Mouse (Mus musculus): ENCODE measurements around the gene Rpl18a. TPM values are rescaled to one million over a fixed set of nuclear protein-coding genes. Genes with fewer than 3 reads are reported as not detected.

Gene Rpl18a
- polyA plus RNA-seq, 1 experiment from 2014 or later: 2,767 TPM

- Histone ChIP-seq H3K9ac (no peak overlapping the region), H3K27ac (0 out of 2 replicates have a peak overlapping the region, but pooled peaks have one; percentile 79), H3K27me3 (no peaks in the 10 kb centered on the region; the same call in 1 of the 2 replicates), H3K36me3 (no peaks in the 10 kb centered on the region), H3K4me1 (peaks cover 16% of the 10 kb centered on the region), H3K9me3 (replicated peaks) (no peaks in the 10 kb centered on the region), H3K4me3 (no peak overlapping the region), H3K4me2 (replicated peaks) (no peak overlapping the region)
- ATAC-seq (ENCODE audit: low FRiP score): no peak
- WGBS: 90% methylated on average over 13 of the region's 13 CpGs
These were observed 22.8 kb downstream of the Rpl18a start for GRCm38 (mm10) chr8:70874441-70874840.

- Histone ChIP-seq H3K4me2 (replicated peaks) (peak within 1 kb of the TSS; percentile 91), H3K27me3 (no peaks in the 10 kb centered on the region), H3K4me3 (peak within 1 kb of the TSS; percentile 91), H3K27ac (peak within 1 kb of the TSS; percentile 79), H3K36me3 (peaks cover 2% of the 10 kb centered on the region; the same call in 1 of the 2 replicates), H3K9me3 (replicated peaks) (no peaks in the 10 kb centered on the region), H3K9ac (peak within 1 kb of the TSS; percentile 85), H3K4me1 (peaks cover 25% of the 10 kb centered on the region)
- ATAC-seq (ENCODE audit: low FRiP score): peak; percentile 88
- WGBS: under 1% methylated on average over 46 of the region's 46 CpGs
These were observed 23.7 kb downstream of the Rpl18a start, which contains the start of gene Ccdc124 for GRCm38 (mm10) chr8:70873364-70873985. Gene Ccdc124 (minus strand): TSS chr8:70873935.

- peak overlapping the region; percentile 91 for H3K4me3 ChIP-seq
- no peaks in the 10 kb centered on the region for H3K27me3 ChIP-seq
- H3K36me3 ChIP-seq: peaks cover 9% of the 10 kb centered on the region
- no peaks in the 10 kb centered on the region for H3K9me3 ChIP-seq (replicated peaks)
- ATAC-seq (ENCODE audit: low FRiP score): no peak
- peak overlapping the region; percentile 79 for H3K27ac ChIP-seq
- H3K9ac ChIP-seq: peak overlapping the region; percentile 85
- peak overlapping the region; percentile 91 for H3K4me2 ChIP-seq (replicated peaks)
- 5% methylated on average over 31 of the region's 31 CpGs for WGBS
- H3K4me1 ChIP-seq: peaks cover 31% of the 10 kb centered on the region
These were observed 24.4 kb downstream of the Rpl18a start for GRCm38 (mm10) chr8:70872643-70873363.

GRCm38 (mm10) chr8:70871195-70871807, 25.9 kb downstream of the Rpl18a start:
- Histone ChIP-seq H3K9me3 (replicated peaks) (no peaks in the 10 kb centered on the region), H3K27ac (no peak overlapping the region), H3K27me3 (no peaks in the 10 kb centered on the region), H3K9ac (0 out of 2 replicates have a peak overlapping the region, but pooled peaks have one; percentile 3), H3K4me2 (replicated peaks) (no peak overlapping the region), H3K4me1 (peaks cover 40% of the 10 kb centered on the region), H3K4me3 (no peak overlapping the region), H3K36me3 (peaks cover 11% of the 10 kb centered on the region)
- ATAC-seq (ENCODE audit: low FRiP score): no peak
- WGBS: 89% methylated on average over 5 of the region's 5 CpGs

- H3K4me2 ChIP-seq (replicated peaks): 0 out of 2 replicates have a peak overlapping the region, but pooled peaks have one; percentile 43
- H3K36me3 ChIP-seq: peaks cover 11% of the 10 kb centered on the region
- no peaks in the 10 kb centered on the region for H3K9me3 ChIP-seq (replicated peaks)
- H3K4me3 ChIP-seq: no peak overlapping the region
- H3K27me3 ChIP-seq: no peaks in the 10 kb centered on the region
- H3K27ac ChIP-seq: peak overlapping the region; percentile 81
- ATAC-seq (ENCODE audit: low FRiP score): peak; percentile 11; the same call in 1 of the 2 replicates
- 0 out of 2 replicates have a peak overlapping the region, but pooled peaks have one; percentile 53 for H3K9ac ChIP-seq
- 50% methylated on average over 16 of the region's 16 CpGs for WGBS
- H3K4me1 ChIP-seq: peaks cover 49% of the 10 kb centered on the region
These were observed 27.6 kb downstream of the Rpl18a start for GRCm38 (mm10) chr8:70869601-70870041.

- H3K4me3 ChIP-seq: 0 out of 2 replicates have a peak overlapping the region, but pooled peaks have one; percentile 10
- H3K9me3 ChIP-seq (replicated peaks): no peaks in the 10 kb centered on the region
- peaks cover 11% of the 10 kb centered on the region for H3K36me3 ChIP-seq
- H3K27ac ChIP-seq: peak overlapping the region; percentile 81
- H3K4me2 ChIP-seq (replicated peaks): peak overlapping the region; percentile 43; the same call in 1 of the 2 replicates
- peak overlapping the region; percentile 53 for H3K9ac ChIP-seq
- H3K27me3 ChIP-seq: no peaks in the 10 kb centered on the region
- peaks cover 53% of the 10 kb centered on the region for H3K4me1 ChIP-seq
- 41% methylated on average over 5 of the region's 5 CpGs for WGBS
- ATAC-seq (ENCODE audit: low FRiP score): no peak
These were observed 28.0 kb downstream of the Rpl18a start for GRCm38 (mm10) chr8:70869199-70869571.

GRCm38 (mm10) chr8:70868559-70869198, 28.5 kb downstream of the Rpl18a start:
- Histone ChIP-seq H3K4me3 (peak overlapping the region; percentile 10; the same call in 1 of the 2 replicates), H3K9ac (peak overlapping the region; percentile 53), H3K4me2 (replicated peaks) (peak overlapping the region; percentile 43), H3K4me1 (peaks cover 58% of the 10 kb centered on the region), H3K27ac (peak overlapping the region; percentile 81), H3K27me3 (no peaks in the 10 kb centered on the region), H3K36me3 (peaks cover 11% of the 10 kb centered on the region), H3K9me3 (replicated peaks) (no peaks in the 10 kb centered on the region)
- 11% methylated on average over 40 of the region's 40 CpGs for WGBS
- ATAC-seq (ENCODE audit: low FRiP score): no peak

- H3K4me3 ChIP-seq: no peak overlapping the region
- WGBS: 87% methylated on average over 7 of the region's 7 CpGs
- no peak for ATAC-seq (ENCODE audit: low FRiP score)
- no peaks in the 10 kb centered on the region for H3K9me3 ChIP-seq (replicated peaks)
- no peak overlapping the region for H3K9ac ChIP-seq
- peaks cover 11% of the 10 kb centered on the region for H3K36me3 ChIP-seq
- H3K4me1 ChIP-seq: peaks cover 68% of the 10 kb centered on the region
- peaks cover 12% of the 10 kb centered on the region for H3K27me3 ChIP-seq
- no peak overlapping the region; the same call in 1 of the 2 replicates for H3K4me2 ChIP-seq (replicated peaks)
- H3K27ac ChIP-seq: peak overlapping the region; percentile 93
These were observed 30.6 kb downstream of the Rpl18a start for GRCm38 (mm10) chr8:70866566-70866965.

GRCm38 (mm10) chr8:70866001-70866520, 31.2 kb downstream of the Rpl18a start:
- H3K4me3 ChIP-seq: peak overlapping the region; percentile 58
- WGBS: 7% methylated on average over 12 of the region's 12 CpGs
- peak overlapping the region; percentile 91 for H3K4me2 ChIP-seq (replicated peaks)
- H3K27ac ChIP-seq: peak overlapping the region; percentile 93
- ATAC-seq (ENCODE audit: low FRiP score): peak; percentile 10
- H3K4me1 ChIP-seq: peaks cover 72% of the 10 kb centered on the region
- peak overlapping the region; percentile 36 for H3K9ac ChIP-seq
- H3K36me3 ChIP-seq: peaks cover 11% of the 10 kb centered on the region
- peaks cover 16% of the 10 kb centered on the region for H3K27me3 ChIP-seq
- no peaks in the 10 kb centered on the region for H3K9me3 ChIP-seq (replicated peaks)

GRCm38 (mm10) chr8:70865350-70866000, 31.7 kb downstream of the Rpl18a start:
- Histone ChIP-seq H3K9me3 (replicated peaks) (no peaks in the 10 kb centered on the region), H3K36me3 (peaks cover 11% of the 10 kb centered on the region), H3K4me2 (replicated peaks) (peak overlapping the region; percentile 91), H3K4me1 (peaks cover 72% of the 10 kb centered on the region), H3K27me3 (peaks cover 16% of the 10 kb centered on the region), H3K4me3 (peak overlapping the region; percentile 58), H3K27ac (peak overlapping the region; percentile 98), H3K9ac (peak overlapping the region; percentile 83)
- under 1% methylated on average over 46 of the region's 46 CpGs for WGBS
- ATAC-seq (ENCODE audit: low FRiP score): peak; percentile 86

- H3K9me3 ChIP-seq (replicated peaks): no peaks in the 10 kb centered on the region
- peak overlapping the region; percentile 83 for H3K9ac ChIP-seq
- peaks cover 74% of the 10 kb centered on the region for H3K4me1 ChIP-seq
- peak overlapping the region; percentile 58 for H3K4me3 ChIP-seq
- ATAC-seq (ENCODE audit: low FRiP score): peak; percentile 29
- H3K4me2 ChIP-seq (replicated peaks): peak overlapping the region; percentile 91
- peaks cover 11% of the 10 kb centered on the region for H3K36me3 ChIP-seq
- peaks cover 16% of the 10 kb centered on the region for H3K27me3 ChIP-seq
- WGBS: 0% methylated on average over 24 of the region's 24 CpGs
- peak overlapping the region; percentile 98 for H3K27ac ChIP-seq
These were observed 32.4 kb downstream of the Rpl18a start for GRCm38 (mm10) chr8:70864712-70865221.
